Mouse (Mus musculus) spleen, postnatal 14 days (tissue): ENCODE measurements around the gene 3110001I22Rik.

Source experiments
- DNase-seq, 2 experiments: peaks; one replicate each; pipeline ENCODE4 v3.0.0; 2021 to 2022; ENCODE audit warnings: low spot score in 2 of 2

3110001I22Rik gene

GRCm38 (mm10) chr16:13716821-13717553 is 45.3 kb downstream of the 3110001I22Rik start:
- DNase-seq = no peak

GRCm38 (mm10) chr16:13722937-13723336 is 51.2 kb downstream of the 3110001I22Rik start:
- DNase-seq = no peak

DNA sequence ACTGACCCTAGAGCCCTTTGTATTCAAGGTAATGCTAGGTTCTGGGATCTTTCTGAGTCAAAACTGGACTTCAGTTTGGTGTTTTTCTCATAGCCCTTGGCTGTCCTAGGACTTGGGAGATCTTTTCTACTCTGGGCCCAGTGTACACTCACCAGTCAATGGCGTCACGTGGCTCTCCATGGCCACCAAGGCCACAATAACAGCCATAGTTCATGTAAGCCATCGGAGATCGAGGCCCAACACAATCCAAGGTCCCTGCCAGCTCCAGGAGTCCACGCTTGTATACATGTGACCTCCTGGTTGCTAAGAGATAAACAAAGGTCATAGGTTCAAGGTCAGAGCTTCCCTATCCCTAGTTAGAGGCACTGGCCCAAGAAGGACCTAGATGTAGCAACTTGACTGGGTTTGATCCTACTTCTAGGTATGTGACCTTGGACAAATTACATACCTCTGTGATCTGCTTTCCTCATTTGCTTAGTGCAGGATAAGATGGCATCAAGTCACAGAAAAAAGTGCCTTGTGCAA is 56.1 kb downstream of the 3110001I22Rik start:
- DNase-seq = no peak
